Mouse (Mus musculus): ENCODE results near the gene Hcrt.

- no peak for TF ChIP-seq CTCF (IDR thresholded peaks at IDR 0.05; ENCODE audit: low read depth, low read length)
- no peak for TF ChIP-seq POLR2AphosphoS5 (IDR thresholded peaks at IDR 0.05; ENCODE audit: insufficient replicate concordance, low read depth, low read length)
- TF ChIP-seq GATA1 (IDR thresholded peaks at IDR 0.05; ENCODE audit: borderline replicate concordance, low read length) = no peak
- TF ChIP-seq GATA2 (IDR thresholded peaks at IDR 0.05; ENCODE audit: borderline replicate concordance, low read depth, low read length) = no peak
- TF ChIP-seq TAL1 (conservative IDR thresholded peaks at IDR 0.05; ENCODE audit: low read depth, low read length) = no peak
Measured at GRCm38 (mm10) chr11:100714948-100715347, 47.8 kb downstream of the Hcrt start.

Measured in G1E (cell line).